Mouse (Mus musculus) layer of hippocampus, adult 9-11 months (tissue): ENCODE data around the gene Dstn.
A peak's percentile ranks its signal among the peaks of the same experiment; 100 is the strongest.

Source experiments
- DNase-seq: peaks from one replicate; pipeline ENCODE4 v3.0.0; 2022

Dstn gene

DNA sequence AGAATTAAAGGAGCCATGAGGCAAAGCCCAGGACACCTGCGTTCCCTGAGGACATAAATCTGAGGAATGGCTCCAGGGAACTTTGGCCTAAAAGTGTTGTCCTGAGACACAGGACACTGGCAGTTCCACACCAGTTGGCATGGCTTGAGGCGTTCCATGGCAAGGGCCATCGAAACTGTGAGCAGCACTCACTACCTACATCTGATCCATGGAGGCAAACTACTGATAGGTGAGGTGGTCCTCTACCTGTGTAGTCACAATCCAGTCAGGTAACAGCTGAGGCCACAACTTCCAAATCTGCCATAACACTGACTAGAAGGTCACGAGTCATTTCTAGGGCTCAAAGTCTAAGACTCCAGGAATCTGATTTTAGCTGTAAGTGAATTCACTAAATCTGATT is 40.6 kb downstream of the Dstn start:
- no peak for DNase-seq

DNA sequence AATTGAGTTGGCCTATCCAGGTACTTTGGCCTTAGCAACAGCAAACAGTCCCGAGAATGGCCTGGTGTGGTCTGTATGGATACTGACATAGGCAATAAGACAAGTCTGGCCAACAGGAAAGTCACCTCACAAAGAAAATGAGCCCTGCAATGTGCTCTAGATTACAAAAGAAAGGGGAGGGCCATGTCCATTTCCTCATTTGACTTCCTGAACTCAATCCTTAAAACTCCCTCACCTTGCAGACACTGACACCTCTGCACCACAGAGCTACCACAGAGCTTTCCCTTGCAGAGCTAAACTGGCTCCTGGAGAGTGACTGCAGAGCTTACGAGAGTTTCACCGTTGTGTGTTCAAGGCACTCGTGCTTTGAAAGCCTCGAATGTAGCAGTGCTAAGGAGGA is 47.1 kb downstream of the Dstn start:
- no peak for DNase-seq

DNA sequence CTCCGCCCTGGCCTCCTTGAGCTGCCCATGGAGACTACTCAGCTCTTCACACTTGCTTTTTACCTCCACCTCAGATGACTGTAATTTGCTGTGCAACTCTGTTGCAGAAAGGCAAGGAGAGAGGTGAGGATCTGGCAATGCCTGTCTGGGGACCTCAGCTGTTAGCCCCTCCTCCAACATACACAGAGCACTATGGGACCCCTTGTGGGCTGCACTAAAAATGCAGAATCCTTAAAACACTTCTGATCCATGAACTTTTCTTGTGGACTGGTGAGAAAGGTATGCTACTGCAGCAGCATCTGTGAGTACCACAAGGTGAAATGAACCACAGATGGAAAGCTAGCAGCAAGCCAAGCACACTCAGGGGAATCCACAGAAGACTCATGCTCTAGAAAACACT is 48.2 kb downstream of the Dstn start:
- DNase-seq, result no peak

DNA sequence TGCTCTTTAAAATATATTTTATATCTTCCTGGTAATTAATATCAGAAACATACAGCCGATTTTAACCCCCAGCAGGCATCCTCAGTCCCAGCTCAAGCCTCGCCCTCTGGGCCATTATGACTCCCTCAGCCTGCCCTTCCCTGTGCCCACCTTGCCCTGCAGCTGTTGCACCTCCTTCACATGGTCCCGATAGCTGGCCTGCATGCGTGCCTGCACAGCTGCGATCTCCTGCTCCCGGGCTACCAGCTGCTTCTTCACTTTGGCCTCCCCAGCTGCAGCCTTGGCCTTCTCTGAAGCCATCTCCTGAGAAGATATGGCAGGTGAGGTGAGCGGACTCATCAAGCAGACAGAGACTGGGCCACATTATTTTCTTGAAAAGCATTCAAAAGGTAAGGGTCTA is 54.1 kb downstream of the Dstn start:
- DNase-seq, result no peak

DNA sequence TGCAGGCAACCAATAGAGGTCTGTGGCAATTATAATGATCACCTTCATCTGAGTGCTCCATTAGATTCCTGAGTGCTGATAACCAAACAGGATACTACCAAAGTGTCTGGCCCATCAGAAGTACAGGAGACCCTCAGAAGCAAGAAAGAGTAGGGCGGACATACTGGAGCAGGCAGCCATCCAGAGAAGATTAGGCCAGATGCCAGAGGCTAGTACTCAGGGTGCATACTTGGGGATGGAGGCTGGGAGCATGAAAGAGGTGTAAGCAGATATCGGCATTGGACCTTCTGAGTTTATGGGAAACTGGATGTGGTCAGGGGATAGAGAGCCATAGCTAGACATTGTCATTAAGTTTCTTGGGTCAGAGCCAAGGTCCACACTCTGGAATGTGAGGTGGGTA is 55.7 kb downstream of the Dstn start:
- DNase-seq, result no peak

DNA sequence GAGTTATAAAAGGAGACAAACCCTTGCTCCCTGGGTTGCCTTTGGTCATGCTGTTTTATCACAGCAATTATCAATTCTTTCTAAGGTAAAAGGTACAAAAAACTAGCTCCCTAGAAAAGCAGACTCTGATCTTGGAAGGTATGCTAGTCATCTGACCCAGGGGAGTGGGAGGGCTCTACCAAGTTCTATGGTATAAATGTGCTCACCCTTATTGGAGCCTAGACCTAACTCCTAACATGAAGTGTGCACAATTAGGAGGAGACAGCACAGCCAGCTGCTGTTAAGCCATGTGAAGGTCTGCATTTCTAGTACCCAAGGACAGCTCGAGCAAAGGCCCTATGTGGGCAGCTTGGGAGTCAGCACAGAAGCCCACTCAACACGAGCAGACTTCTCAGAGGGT is 56.8 kb downstream of the Dstn start:
- no peak for DNase-seq

DNA sequence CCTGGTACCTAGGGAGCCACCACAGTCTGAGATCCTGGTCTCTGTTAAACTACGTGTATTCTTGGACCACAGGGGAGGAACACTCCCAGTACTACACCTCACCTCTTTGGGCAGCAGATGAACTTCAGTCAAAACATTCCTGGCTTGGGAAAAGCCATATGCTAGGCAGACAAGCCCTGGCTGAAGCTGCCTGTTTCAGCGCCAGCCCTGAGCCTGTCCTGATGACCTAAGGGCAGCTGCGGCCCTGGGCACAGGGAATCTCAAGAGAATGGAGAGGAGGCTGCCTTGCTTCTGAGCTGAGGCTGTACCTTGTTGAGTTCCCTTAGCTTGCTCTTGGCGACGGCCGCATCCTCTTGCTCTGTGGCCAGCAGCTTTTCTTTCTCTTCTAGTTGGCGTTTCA is 58.0 kb downstream of the Dstn start:
- no peak for DNase-seq

DNA sequence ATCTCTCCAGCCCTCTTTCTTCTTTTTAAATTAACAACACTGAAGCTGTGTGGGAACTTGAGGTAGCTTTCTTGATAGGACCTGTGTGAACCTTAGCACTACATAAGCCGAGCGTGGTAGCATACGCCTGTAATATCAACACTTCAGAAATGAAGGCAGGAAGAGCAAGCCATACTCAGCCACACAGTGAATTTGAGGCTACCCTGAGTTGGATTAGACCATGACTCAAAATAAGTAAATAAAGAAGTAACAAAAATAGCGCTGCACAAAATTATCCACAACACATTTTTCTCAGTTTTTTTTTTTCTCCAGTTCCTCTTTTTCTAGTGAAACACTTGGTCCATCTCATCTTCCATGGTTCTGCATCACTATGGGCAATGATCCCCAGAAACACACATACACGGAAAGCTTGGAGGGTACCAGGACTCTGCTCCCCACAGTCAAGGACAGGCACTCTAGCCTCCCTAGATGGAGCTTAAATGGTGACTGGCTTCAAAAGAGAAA is 60.1 kb downstream of the Dstn start:
- DNase-seq, result no peak

DNA sequence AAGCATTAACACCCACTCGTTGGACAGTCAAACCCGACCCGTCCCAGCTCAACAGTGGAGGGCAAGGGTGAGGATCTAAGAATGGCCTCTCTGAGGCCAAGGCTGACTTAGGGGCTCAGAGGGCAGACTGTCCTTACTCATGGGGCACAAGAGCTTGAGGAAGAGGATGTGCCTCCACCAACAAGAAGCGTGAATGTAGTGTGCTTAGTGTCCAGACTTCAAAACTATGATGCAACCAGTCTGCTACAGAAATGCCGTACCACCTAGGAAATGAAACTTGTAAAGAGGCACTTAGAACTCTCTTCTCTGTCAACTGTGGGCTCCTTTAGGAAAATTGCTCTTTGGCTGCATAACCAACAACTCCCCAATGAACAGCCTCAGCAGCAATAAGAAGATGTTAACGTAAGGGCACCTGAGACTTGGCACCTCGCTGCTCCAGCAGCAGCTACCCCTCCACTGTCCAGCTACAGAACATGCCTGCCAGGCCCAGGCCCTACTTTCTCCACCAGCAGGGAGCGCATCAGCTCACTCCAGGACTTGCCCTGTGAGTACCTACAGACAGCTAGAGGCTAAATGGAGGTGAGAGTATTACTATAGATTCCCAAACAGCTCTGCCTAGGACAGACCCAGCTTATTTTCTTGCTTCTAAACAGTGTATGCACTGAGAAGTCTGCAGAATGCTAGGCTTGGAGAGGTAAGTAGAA is 63.5 kb downstream of the Dstn start:
- peak; percentile 67 for DNase-seq

DNA sequence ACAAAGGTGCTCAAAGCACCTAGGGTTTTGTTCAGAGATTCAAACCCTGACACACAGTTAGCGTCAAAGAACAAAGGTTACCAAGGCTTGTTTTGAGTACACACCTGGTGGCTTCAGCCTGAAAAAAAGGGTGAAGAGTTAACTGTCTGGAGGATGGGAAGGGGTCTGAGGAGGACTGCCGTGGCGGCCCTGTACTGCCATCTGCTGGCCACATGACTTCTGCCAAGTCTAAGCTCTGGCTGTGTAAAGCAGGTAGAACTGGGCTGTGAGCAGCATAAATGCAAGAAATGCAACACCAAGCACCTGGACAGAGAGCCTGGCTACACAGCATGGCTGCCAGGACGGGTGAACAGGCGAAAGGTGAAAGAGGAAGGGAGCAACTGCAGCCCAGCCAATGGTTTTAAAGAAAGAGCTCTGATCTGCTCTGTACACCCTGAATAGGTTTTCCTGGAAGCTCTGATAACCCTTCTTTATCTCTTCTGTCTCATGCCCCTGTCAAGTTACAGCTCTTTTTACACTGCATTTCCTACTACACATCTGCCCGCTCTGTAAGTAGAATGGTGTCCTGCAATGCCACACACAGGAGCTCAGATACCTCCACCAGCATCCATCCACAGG is 65.8 kb downstream of the Dstn start:
- DNase-seq, result peak; percentile 48

DNA sequence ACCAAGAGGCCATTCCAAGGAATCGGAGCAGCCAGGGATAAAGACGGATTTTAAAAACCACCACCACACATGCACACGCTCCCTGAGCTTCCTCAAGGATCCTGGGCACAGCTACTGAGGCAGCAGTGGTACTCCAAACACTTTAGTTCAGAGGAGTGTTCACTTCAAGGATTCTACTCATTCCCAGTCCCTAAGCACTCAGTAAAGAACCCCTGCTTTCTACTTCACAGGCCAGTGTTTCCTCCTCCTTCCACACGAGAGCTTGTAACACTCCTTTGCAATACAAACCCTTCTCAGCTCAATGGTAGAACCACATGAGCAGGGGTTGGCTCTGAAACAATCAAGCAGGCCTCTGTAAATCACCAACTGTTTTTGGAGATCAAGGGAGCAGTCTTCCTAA is 67.0 kb downstream of the Dstn start:
- DNase-seq, result no peak

DNA sequence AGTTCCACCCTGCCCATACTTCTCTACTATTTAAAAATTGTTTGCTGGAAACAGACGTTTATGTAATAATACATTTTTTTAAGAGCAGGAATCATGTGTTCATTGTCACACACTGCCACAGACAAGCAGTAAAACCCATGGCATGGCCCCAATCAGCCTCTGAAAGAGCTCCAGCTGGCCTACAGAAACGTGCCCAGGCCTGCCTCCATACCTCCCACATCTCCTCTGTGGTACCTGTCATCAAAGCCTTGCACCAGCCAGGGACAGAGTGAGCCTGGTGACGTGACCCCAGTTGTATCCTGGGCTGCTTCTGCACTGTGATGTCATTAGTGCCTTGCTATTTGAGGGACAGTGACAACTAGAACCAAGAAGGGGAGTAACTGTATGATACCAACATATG is 67.8 kb downstream of the Dstn start:
- DNase-seq, result peak; percentile 80

DNA sequence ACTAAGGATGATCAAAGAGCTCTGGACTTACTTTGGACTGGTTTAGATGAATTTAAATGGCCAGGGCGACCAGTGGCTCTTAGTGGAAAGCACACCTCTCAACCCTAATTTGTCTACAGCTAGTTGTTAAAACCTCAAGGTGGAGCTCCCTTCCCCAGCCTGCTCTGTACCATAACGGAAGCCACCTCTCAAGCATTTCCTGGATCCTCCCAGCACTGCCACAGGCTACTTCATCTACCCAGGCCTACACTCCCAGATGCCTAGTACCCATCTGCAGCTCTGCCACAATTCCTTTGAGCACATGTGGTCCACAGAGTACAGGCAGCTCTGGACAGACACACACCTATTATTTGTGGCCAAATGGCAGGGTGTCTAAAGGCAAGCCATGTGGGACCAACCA is 68.4 kb downstream of the Dstn start:
- DNase-seq, result no peak

DNA sequence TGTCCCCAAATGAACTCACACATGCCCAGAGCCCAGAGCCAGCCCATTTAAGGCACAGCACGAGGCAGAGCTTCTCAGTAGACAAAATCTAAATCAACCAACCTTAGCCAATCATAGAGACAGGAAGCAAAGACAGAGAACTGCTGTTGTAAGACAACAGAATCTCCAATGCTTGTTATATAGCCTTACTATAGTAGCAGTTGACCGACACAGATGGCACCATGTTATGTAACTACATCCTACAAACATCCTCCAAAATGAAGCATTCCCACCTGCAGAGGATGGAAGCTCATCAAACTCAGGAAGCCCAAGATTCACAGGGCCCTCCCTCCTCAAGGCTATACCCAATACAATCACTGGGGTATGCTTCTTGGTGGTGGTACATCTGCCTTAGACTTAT is 72.4 kb downstream of the Dstn start:
- no peak for DNase-seq

DNA sequence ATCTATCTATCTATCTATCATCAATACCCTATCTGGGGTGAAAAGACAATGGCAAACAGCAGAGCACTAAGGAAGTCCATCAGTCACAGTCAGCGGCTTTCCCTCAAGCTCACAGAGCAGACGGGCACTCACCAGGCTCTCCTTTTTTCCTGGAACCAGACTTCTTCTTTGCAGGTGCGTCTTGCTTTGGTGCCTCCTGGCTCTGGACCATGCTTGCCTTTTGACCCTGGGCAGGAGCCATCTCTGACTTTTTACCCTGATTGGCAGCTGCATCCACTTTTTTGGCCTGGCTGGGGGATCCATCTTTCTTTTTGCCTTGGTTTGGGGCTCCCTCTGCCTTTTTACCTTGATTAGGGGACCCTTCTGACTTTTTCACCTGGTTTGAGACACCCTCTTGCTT is 72.9 kb downstream of the Dstn start:
- no peak for DNase-seq

DNA sequence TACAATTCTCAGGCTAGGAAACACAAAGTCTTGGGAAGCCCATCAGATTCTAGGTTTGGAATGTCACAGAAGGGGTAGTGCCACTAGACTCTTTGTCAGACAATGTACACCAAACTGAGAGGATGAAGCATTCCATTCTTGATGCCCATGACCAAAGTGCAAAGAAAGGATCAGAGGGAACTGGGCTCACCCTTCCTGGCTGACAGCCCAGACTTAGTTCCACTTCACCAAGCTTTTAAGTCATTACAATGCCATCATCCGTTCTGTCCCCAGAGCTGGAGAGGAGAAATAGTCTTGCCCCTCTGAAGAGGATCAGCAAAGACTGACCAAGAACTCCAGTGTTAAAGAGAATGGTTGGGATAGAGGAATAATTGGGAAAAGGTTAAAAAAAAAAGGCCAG is 75.9 kb downstream of the Dstn start:
- DNase-seq, result peak; percentile 47

DNA sequence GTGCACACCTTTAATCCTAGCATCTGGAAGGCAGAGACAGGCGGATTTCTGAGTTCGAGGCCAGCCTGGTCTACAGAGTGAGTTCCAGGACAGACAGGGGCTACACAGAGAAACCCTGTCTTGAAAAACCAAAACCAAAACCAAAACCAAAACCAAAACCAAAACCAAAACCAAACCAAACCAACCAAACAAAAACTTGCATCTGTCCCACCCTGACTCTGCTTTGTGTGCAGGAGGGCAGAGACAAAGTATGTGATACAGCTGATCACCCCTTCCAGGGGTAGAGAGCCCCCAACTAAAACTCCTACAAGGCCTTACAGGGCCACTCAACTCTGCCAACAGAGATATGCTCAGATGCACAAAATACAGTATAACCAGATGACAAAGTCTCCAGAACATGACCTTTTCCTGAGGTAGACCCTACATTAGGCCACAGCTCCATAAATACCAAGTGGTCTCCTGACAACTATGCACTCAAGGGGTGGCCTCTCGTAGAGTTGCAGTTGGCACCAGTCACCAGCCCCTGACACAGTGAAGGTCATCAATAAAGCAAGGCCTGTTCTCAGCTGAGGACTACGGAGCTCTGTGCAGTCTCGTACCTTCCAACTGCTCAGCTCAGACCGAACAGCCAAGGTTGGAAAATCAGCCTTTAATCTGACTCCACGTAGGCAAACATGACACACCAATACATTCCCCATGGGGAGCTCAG is 77.0 kb downstream of the Dstn start:
- no peak for DNase-seq
